Mouse (Mus musculus) intestine, postnatal 0 days (tissue): ENCODE measurements around the gene Ccdc182. TPM values are rescaled to one million over a fixed set of nuclear protein-coding genes. Genes with fewer than 3 reads are reported as not detected.

ENCODE experiments used
- ATAC-seq: fragments of 200-750 bp; cut with Nextera tagmentation; 2 replicates; pipeline ENCODE4 v1.8.0; 2017; ENCODE audit warnings: mild to moderate bottlenecking, moderate TSS enrichment, moderate library complexity
- H3K27ac ChIP-seq: fragments of 300-500 bp; sonication (generic); 2 replicates; pipeline ENCODE4 v1.5.1; 2014; ENCODE audit warnings: mild to moderate bottlenecking, low read depth, low read length, moderate library complexity
- H3K27me3 ChIP-seq: fragments of 300-500 bp; sonication (generic); replicated peaks from 2 replicates; pipeline ENCODE4 v1.6.1; 2014; ENCODE audit warnings: low read length, mixed read lengths; ENCODE audit not compliant: control insufficient read depth, insufficient read depth
- H3K36me3 ChIP-seq: fragments of 300-500 bp; sonication (generic); 2 replicates; pipeline ENCODE4 v1.6.1; 2014; ENCODE audit warnings: mild to moderate bottlenecking, moderate library complexity; ENCODE audit not compliant: control insufficient read depth, insufficient read depth
- H3K4me1 ChIP-seq: fragments of 300-500 bp; sonication (generic); replicated peaks from 2 replicates; pipeline ENCODE4 v1.6.1; 2014; ENCODE audit warnings: antibody characterized with exemption, low read length, mixed read lengths; ENCODE audit not compliant: control insufficient read depth, insufficient read depth
- H3K4me2 ChIP-seq: fragments of 300-500 bp; sonication (generic); replicated peaks from 2 replicates; pipeline ENCODE4 v1.6.1; 2014; ENCODE audit warnings: low read depth, mild to moderate bottlenecking, moderate library complexity
- H3K4me3 ChIP-seq: fragments of 300-500 bp; sonication (generic); 2 replicates; pipeline ENCODE4 v1.5.1; 2014; ENCODE audit warnings: low read depth, low read length
- H3K9ac ChIP-seq: fragments of 300-500 bp; sonication (generic); 2 replicates; pipeline ENCODE4 v1.6.1; 2014; ENCODE audit warnings: mild to moderate bottlenecking, low read depth, low read length
- H3K9me3 ChIP-seq: fragments of 300-500 bp; sonication (generic); 2 replicates; pipeline ENCODE4 v1.6.1; 2016; ENCODE audit warnings: mixed run types; ENCODE audit not compliant: control insufficient read depth
- CTCF ChIP-seq: sonication (generic); IDR thresholded peaks from 2 replicates; pipeline ENCODE4 v1.5.1; 2016; ENCODE audit warnings: low read depth, mild to moderate bottlenecking, control low read depth, antibody characterized with exemption, moderate library complexity
- whole genome bisulfite sequencing: fragments of 180-500 bp; shearing (Covaris S2); extraction: QIAGEN DNeasy Blood & Tissue Kit; methylation state at CpG from one replicate; pipeline ENCODE4 v1.1.7; 2014; 5-methylcytosine and 5-hydroxymethylcytosine counted together
- polyA plus RNA-seq: library from polyadenylated mRNA; unstranded; fragments of >200 nt; fragmentation: Nextera tagmentation; extraction: Ambion mirVana; gene quantifications from 2 replicates; pipeline ENCODE4 v1.2.1, GENCODE M21; 2015

The Ccdc182 gene
- polyA plus RNA-seq, 1 experiment from 2014 or later: not detected

- Histone ChIP-seq H3K9me3 (no peaks in the 10 kb centered on the region), H3K27ac (no peak overlapping the region), H3K4me2 (no peak overlapping the region), H3K4me1 (no peaks in the 10 kb centered on the region), H3K9ac (no peak overlapping the region), H3K4me3 (no peak overlapping the region), H3K36me3 (no peaks in the 10 kb centered on the region), H3K27me3 (no peaks in the 10 kb centered on the region)
- no peak for ATAC-seq
- WGBS: 47% methylated on average over 6 of the region's 6 CpGs
- TF ChIP-seq CTCF: no peak
Observed at GRCm38 (mm10) chr11:88266311-88266710, 27.5 kb upstream of the Ccdc182 start.

- H3K36me3 ChIP-seq: no peaks in the 10 kb centered on the region
- WGBS: 62% methylated on average over 3 of the region's 3 CpGs
- H3K4me1 ChIP-seq: no peaks in the 10 kb centered on the region
- no peaks in the 10 kb centered on the region for H3K27me3 ChIP-seq
- no peak overlapping the region for H3K27ac ChIP-seq
- no peak overlapping the region for H3K4me3 ChIP-seq
- peak; percentile 21; the same call in 1 of the 2 replicates for TF ChIP-seq CTCF
- no peaks in the 10 kb centered on the region for H3K9me3 ChIP-seq
- ATAC-seq: peak; percentile 60; the same call in 1 of the 2 replicates
- no peak overlapping the region for H3K9ac ChIP-seq
- no peak overlapping the region for H3K4me2 ChIP-seq
Observed at GRCm38 (mm10) chr11:88271870-88272269, 22.0 kb upstream of the Ccdc182 start.

- Histone ChIP-seq H3K36me3 (no peaks in the 10 kb centered on the region), H3K9ac (no peak overlapping the region), H3K4me3 (no peak overlapping the region), H3K9me3 (no peaks in the 10 kb centered on the region), H3K27me3 (no peaks in the 10 kb centered on the region), H3K4me1 (no peaks in the 10 kb centered on the region), H3K4me2 (no peak overlapping the region), H3K27ac (no peak overlapping the region)
- ATAC-seq: no peak
- no peak for TF ChIP-seq CTCF
- WGBS: 65% methylated on average over 23 of the region's 23 CpGs
Observed at GRCm38 (mm10) chr11:88274111-88274879, 19.6 kb upstream of the Ccdc182 start.

GRCm38 (mm10) chr11:88274901-88275498 is 18.9 kb upstream of the Ccdc182 start:
- H3K36me3 ChIP-seq: no peaks in the 10 kb centered on the region
- no peaks in the 10 kb centered on the region for H3K27me3 ChIP-seq
- no peak overlapping the region for H3K4me3 ChIP-seq
- no peaks in the 10 kb centered on the region for H3K4me1 ChIP-seq
- no peak overlapping the region for H3K9ac ChIP-seq
- no peak for TF ChIP-seq CTCF
- H3K4me2 ChIP-seq: no peak overlapping the region
- no peak for ATAC-seq
- H3K9me3 ChIP-seq: no peaks in the 10 kb centered on the region
- H3K27ac ChIP-seq: no peak overlapping the region
- 28% methylated on average over 13 of the region's 13 CpGs for WGBS

- Histone ChIP-seq H3K9me3 (no peaks in the 10 kb centered on the region), H3K27ac (no peak overlapping the region), H3K36me3 (no peaks in the 10 kb centered on the region), H3K4me1 (no peaks in the 10 kb centered on the region), H3K9ac (no peak overlapping the region), H3K27me3 (no peaks in the 10 kb centered on the region), H3K4me3 (no peak overlapping the region), H3K4me2 (no peak overlapping the region)
- no peak for ATAC-seq
- TF ChIP-seq CTCF: no peak
- WGBS: 76% methylated on average over 6 of the region's 6 CpGs
Observed at GRCm38 (mm10) chr11:88275949-88276348, 17.9 kb upstream of the Ccdc182 start.

GRCm38 (mm10) chr11:88276534-88277308 is 17.1 kb upstream of the Ccdc182 start:
- no peak overlapping the region for H3K4me3 ChIP-seq
- H3K36me3 ChIP-seq: no peaks in the 10 kb centered on the region
- no peaks in the 10 kb centered on the region for H3K4me1 ChIP-seq
- H3K27ac ChIP-seq: no peak overlapping the region
- no peak overlapping the region for H3K9ac ChIP-seq
- H3K4me2 ChIP-seq: no peak overlapping the region
- H3K27me3 ChIP-seq: no peaks in the 10 kb centered on the region
- WGBS: 41% methylated on average over 19 of the region's 19 CpGs
- no peak for ATAC-seq
- no peaks in the 10 kb centered on the region for H3K9me3 ChIP-seq
- TF ChIP-seq CTCF: no peak
